Mouse (Mus musculus): ENCODE measurements at regions not wholly inside any gene's neighbourhood (a gene's known extent, or its start where the extent isn't known, plus 50 kb on each side); places are given as distances from the start of the nearest gene placed in this dataset.
A peak's percentile ranks its signal among the peaks of the same experiment; 100 is the strongest.
"Not testable (repeated sequence)": the region's sequence is repeated elsewhere in the genome, so short reads cannot be mapped to it uniquely, and the experiment has no call there.

- no peak for DNase-seq (ENCODE audit: low spot score in 2 of 2)
Measured at GRCm38 (mm10) chr17:50397324-50397723, 103.9 kb upstream of the Dazl start.

- peak in 1 of 2 experiments; percentile 49 for DNase-seq (ENCODE audit: low spot score in 2 of 2)
Measured at GRCm38 (mm10) chr17:50407249-50407990, 101.8 kb upstream of the Plcl2 start.

- no peak for DNase-seq (ENCODE audit: low spot score in 2 of 2)
Measured at GRCm38 (mm10) chr17:50408581-50408980, 100.6 kb upstream of the Plcl2 start.

GRCm38 (mm10) chr17:50409271-50409670 is 99.9 kb upstream of the Plcl2 start:
- DNase-seq (ENCODE audit: low spot score in 2 of 2): no peak

- DNase-seq (ENCODE audit: low spot score in 2 of 2): no peak
Measured at GRCm38 (mm10) chr17:50409895-50410294, 99.3 kb upstream of the Plcl2 start.

GRCm38 (mm10) chr17:50410296-50410695 is 98.9 kb upstream of the Plcl2 start:
- no peak for DNase-seq (ENCODE audit: low spot score in 2 of 2)

GRCm38 (mm10) chr17:50412446-50412845 is 96.8 kb upstream of the Plcl2 start:
- no peak for DNase-seq (ENCODE audit: low spot score in 2 of 2)

- no peak for DNase-seq (ENCODE audit: low spot score in 2 of 2)
Measured at GRCm38 (mm10) chr17:50413916-50414315, 95.3 kb upstream of the Plcl2 start.

GRCm38 (mm10) chr17:50415331-50416005 is 93.7 kb upstream of the Plcl2 start:
- DNase-seq (ENCODE audit: low spot score in 2 of 2): no peak

GRCm38 (mm10) chr17:50416119-50416518 is 93.1 kb upstream of the Plcl2 start:
- DNase-seq (ENCODE audit: low spot score in 2 of 2): no peak

GRCm38 (mm10) chr17:50416538-50417113 is 92.6 kb upstream of the Plcl2 start:
- DNase-seq (ENCODE audit: low spot score in 2 of 2): no peak

GRCm38 (mm10) chr17:50418863-50419383 is 90.3 kb upstream of the Plcl2 start:
- DNase-seq (ENCODE audit: low spot score in 2 of 2): no peak

GRCm38 (mm10) chr17:50419551-50419950 is 89.7 kb upstream of the Plcl2 start:
- DNase-seq (ENCODE audit: low spot score in 2 of 2): not testable (repeated sequence)

- no peak for DNase-seq (ENCODE audit: low spot score in 2 of 2)
Measured at GRCm38 (mm10) chr17:50419966-50420365, 89.2 kb upstream of the Plcl2 start.

- DNase-seq (ENCODE audit: low spot score in 2 of 2): no peak
Measured at GRCm38 (mm10) chr17:50420690-50421089, 88.5 kb upstream of the Plcl2 start.

- DNase-seq (ENCODE audit: low spot score in 2 of 2): no peak
Measured at GRCm38 (mm10) chr17:50421476-50421875, 87.7 kb upstream of the Plcl2 start.

GRCm38 (mm10) chr17:50425110-50425509 is 84.1 kb upstream of the Plcl2 start:
- DNase-seq (ENCODE audit: low spot score in 2 of 2): no peak

- DNase-seq (ENCODE audit: low spot score in 2 of 2): no peak
Measured at GRCm38 (mm10) chr17:50425531-50425930, 83.7 kb upstream of the Plcl2 start.

- DNase-seq (ENCODE audit: low spot score in 2 of 2): no peak
Measured at GRCm38 (mm10) chr17:50426146-50426545, 83.1 kb upstream of the Plcl2 start.

- DNase-seq (ENCODE audit: low spot score in 2 of 2): no peak
Measured at GRCm38 (mm10) chr17:50427331-50428003, 81.7 kb upstream of the Plcl2 start.

- no peak for DNase-seq (ENCODE audit: low spot score in 2 of 2)
Measured at GRCm38 (mm10) chr17:50428004-50428560, 81.1 kb upstream of the Plcl2 start.

All from layer of hippocampus, postnatal 14 days (tissue).